Comparison of ENCODE assay signal across 20 mouse cellular contexts in genomic region chr13:99355861-99356260, GRCm38 (mm10). TPM values are rescaled to one million over a fixed set of nuclear protein-coding genes. Genes with fewer than 3 reads are reported as not detected.
DNase-seq lines count a peak whose midpoint lies in the region; ATAC-seq lines count a peak whose summit lies in the region.
"Had no signal": no experiment of that assay in that cellular context is flagged by ENCODE, and none has a peak within 500 bp of the region (broad histone marks: within the 10 kb centered on the region; RNA-seq: fewer than 3 reads in every experiment).

No protein-coding gene starts in this region.

- no peak overlapping the region for H3K9ac ChIP-seq in intestine, embryonic 14.5 days (ENCODE audit: low read length)
- H3K9ac ChIP-seq in intestine, embryonic 15.5 days: no peak overlapping the region
- H3K9ac ChIP-seq in stomach, embryonic 15.5 days: no peak overlapping the region
- H3K9ac ChIP-seq: forebrain, embryonic 13.5 days; forebrain, postnatal 0 days; heart, embryonic 12.5 days; hindbrain, embryonic 12.5 days had no signal

- DNase-seq in embryo, embryonic 10.5 days (ENCODE audit: low spot score): peak; percentile 28
- DNase-seq in embryo, embryonic 11 days: no peak
- no peak for DNase-seq in intestine, embryonic 14.5 days (ENCODE audit: low spot score)
- DNase-seq in MN1 (ENCODE audit: low spot score): no peak
- DNase-seq: adrenal gland, adult 8-10 months; cerebellum, adult 2 months; forebrain, postnatal 0 days; gastrocnemius, adult 2 months; gastrocnemius, postnatal 25 days; heart, postnatal 4 days had no signal

- H3K9me3 ChIP-seq in intestine, embryonic 14.5 days (ENCODE audit: control insufficient read depth, low read length): no peaks in the 10 kb centered on the region
- no peaks in the 10 kb centered on the region for H3K9me3 ChIP-seq in intestine, embryonic 15.5 days
- no peaks in the 10 kb centered on the region for H3K9me3 ChIP-seq in megakaryocyte, embryonic 14.5 days
- H3K9me3 ChIP-seq in stomach, embryonic 15.5 days: no peaks in the 10 kb centered on the region
- H3K9me3 ChIP-seq: embryonic facial prominence, embryonic 10.5 days; forebrain, embryonic 13.5 days; heart, embryonic 12.5 days; hindbrain, embryonic 12.5 days had no signal

- H3K4me1 ChIP-seq in intestine, embryonic 14.5 days (replicated peaks; ENCODE audit: control insufficient read depth, insufficient read depth, low read length): peaks cover 18% of the 10 kb centered on the region
- H3K4me1 ChIP-seq in intestine, embryonic 15.5 days (replicated peaks): peaks cover 3% of the 10 kb centered on the region; the same call in 1 of the 2 replicates
- H3K4me1 ChIP-seq in megakaryocyte, embryonic 14.5 days: peaks cover 51% of the 10 kb centered on the region
- peaks cover 4% of the 10 kb centered on the region; the same call in 1 of the 2 replicates for H3K4me1 ChIP-seq in stomach, embryonic 15.5 days

- peak overlapping the region; percentile 38; the same call in 1 of the 2 replicates for H3K27ac ChIP-seq in intestine, embryonic 14.5 days (ENCODE audit: low read depth)
- H3K27ac ChIP-seq in intestine, embryonic 15.5 days: no peak overlapping the region
- H3K27ac ChIP-seq in stomach, embryonic 15.5 days: peak overlapping the region; percentile 68; the same call in 1 of the 2 replicates
- H3K27ac ChIP-seq: embryonic facial prominence, embryonic 10.5 days; forebrain, embryonic 13.5 days; gastrocnemius, adult 2 months; hindbrain, embryonic 12.5 days had no signal

- H3K27me3 ChIP-seq in intestine, embryonic 14.5 days (replicated peaks; ENCODE audit: control insufficient read depth, insufficient read depth, low read length): no peaks in the 10 kb centered on the region
- H3K27me3 ChIP-seq in intestine, embryonic 15.5 days (replicated peaks): no peaks in the 10 kb centered on the region
- no peaks in the 10 kb centered on the region for H3K27me3 ChIP-seq in megakaryocyte, embryonic 14.5 days (replicated peaks)
- H3K27me3 ChIP-seq in stomach, embryonic 15.5 days (replicated peaks): no peaks in the 10 kb centered on the region
- H3K27me3 ChIP-seq: forebrain, embryonic 13.5 days; heart, embryonic 12.5 days; hindbrain, embryonic 12.5 days had no signal

- WGBS in intestine, embryonic 14.5 days: 37% methylated on average over 7 of the region's 7 CpGs
- WGBS in intestine, embryonic 15.5 days: 49% methylated on average over 7 of the region's 7 CpGs
- WGBS in stomach, embryonic 15.5 days: 34% methylated on average over 7 of the region's 7 CpGs

- no peak overlapping the region for H3K4me2 ChIP-seq in intestine, embryonic 14.5 days (ENCODE audit: low read length)
- H3K4me2 ChIP-seq in intestine, embryonic 15.5 days (replicated peaks): no peak overlapping the region
- no peak overlapping the region for H3K4me2 ChIP-seq in stomach, embryonic 15.5 days
- H3K4me2 ChIP-seq: forebrain, embryonic 13.5 days; heart, embryonic 12.5 days; hindbrain, embryonic 12.5 days had no signal

- H3K4me3 ChIP-seq in intestine, embryonic 14.5 days (ENCODE audit: low read depth, low read length): no peak overlapping the region
- H3K4me3 ChIP-seq in intestine, embryonic 15.5 days (replicated peaks): no peak overlapping the region
- H3K4me3 ChIP-seq in megakaryocyte, embryonic 14.5 days (replicated peaks): peak overlapping the region; percentile 46
- no peak overlapping the region for H3K4me3 ChIP-seq in stomach, embryonic 15.5 days (replicated peaks)
- H3K4me3 ChIP-seq: embryonic facial prominence, embryonic 10.5 days; forebrain, embryonic 13.5 days; gastrocnemius, adult 2 months; heart, embryonic 12.5 days; hindbrain, embryonic 12.5 days had no signal

- peaks cover 22% of the 10 kb centered on the region for H3K36me3 ChIP-seq in intestine, embryonic 14.5 days (ENCODE audit: control insufficient read depth, insufficient read depth, low read length)
- no peaks in the 10 kb centered on the region; the same call in 1 of the 2 replicates for H3K36me3 ChIP-seq in intestine, embryonic 15.5 days
- H3K36me3 ChIP-seq in megakaryocyte, embryonic 14.5 days (replicated peaks; ENCODE audit: low read length): peaks cover 32% of the 10 kb centered on the region
- H3K36me3 ChIP-seq in stomach, embryonic 15.5 days: 0 out of 2 replicates have a peak, but pooled peaks cover 9% of the 10 kb centered on the region

- ATAC-seq in intestine, embryonic 14.5 days (replicated peaks; ENCODE audit: low FRiP score, low TSS enrichment, low read depth): no peak
- no peak for ATAC-seq in intestine, embryonic 15.5 days
- no peak for ATAC-seq in megakaryocyte, adult 5-6 weeks (ENCODE audit: poor library complexity, severe bottlenecking)
- no peak for ATAC-seq in stomach, embryonic 15.5 days (ENCODE audit: insufficient read depth, low FRiP score, low read depth)
- ATAC-seq: forebrain, embryonic 13.5 days; forebrain, postnatal 0 days; hindbrain, embryonic 16.5 days; inflammation-experienced regulatory T-cells, adult 6 months had no signal

RNA-seq across cellular contexts. Expression of gene Mrps27, which starts 11.3 kb away (rescaled TPM):
- 69.7 and 71.1 TPM in 2 replicates for polyA plus RNA-seq in intestine, embryonic 14.5 days (2014; fragmentation: Nextera tagmentation; extraction: Ambion mirVana)
- 71.4 and 72.2 TPM in 2 replicates for polyA plus RNA-seq in intestine, embryonic 15.5 days (2015; fragmentation: Nextera tagmentation; extraction: Ambion mirVana)
- 9.3 TPM in 1 of 2 replicates, not detected in the other for polyA plus RNA-seq in megakaryocyte, embryonic 14.5 days (2012; ENCODE audit: insufficient read depth, low replicate concordance)
- total RNA-seq in megakaryocyte, adult 5-6 weeks (2015): 7.9 and 8.6 TPM in 2 replicates
- total RNA-seq in megakaryocyte, adult 5-6 weeks (2017): 6.2 and 11.4 TPM in 2 replicates
- 56.7 and 63.2 TPM in 2 replicates for polyA plus RNA-seq in stomach, embryonic 15.5 days (2015; fragmentation: Nextera tagmentation; extraction: Ambion mirVana)

RNA-seq across cellular contexts. Expression of gene Ptcd2, which starts 11.4 kb away (rescaled TPM):
- polyA plus RNA-seq in intestine, embryonic 14.5 days (2014; fragmentation: Nextera tagmentation; extraction: Ambion mirVana): 54.6 and 58.7 TPM in 2 replicates
- polyA plus RNA-seq in intestine, embryonic 15.5 days (2015; fragmentation: Nextera tagmentation; extraction: Ambion mirVana): 54.8 and 62.3 TPM in 2 replicates
- polyA plus RNA-seq in megakaryocyte, embryonic 14.5 days (2012; ENCODE audit: insufficient read depth, low replicate concordance): 3.7 and 8.6 TPM in 2 replicates
- 36.4 and 46.1 TPM in 2 replicates for total RNA-seq in megakaryocyte, adult 5-6 weeks (2015)
- 52.1 and 53.7 TPM in 2 replicates for total RNA-seq in megakaryocyte, adult 5-6 weeks (2017)
- polyA plus RNA-seq in stomach, embryonic 15.5 days (2015; fragmentation: Nextera tagmentation; extraction: Ambion mirVana): 42.3 and 49.4 TPM in 2 replicates
